ENCODE assay signal across 8 mouse cellular contexts in the genomic region with DNA sequence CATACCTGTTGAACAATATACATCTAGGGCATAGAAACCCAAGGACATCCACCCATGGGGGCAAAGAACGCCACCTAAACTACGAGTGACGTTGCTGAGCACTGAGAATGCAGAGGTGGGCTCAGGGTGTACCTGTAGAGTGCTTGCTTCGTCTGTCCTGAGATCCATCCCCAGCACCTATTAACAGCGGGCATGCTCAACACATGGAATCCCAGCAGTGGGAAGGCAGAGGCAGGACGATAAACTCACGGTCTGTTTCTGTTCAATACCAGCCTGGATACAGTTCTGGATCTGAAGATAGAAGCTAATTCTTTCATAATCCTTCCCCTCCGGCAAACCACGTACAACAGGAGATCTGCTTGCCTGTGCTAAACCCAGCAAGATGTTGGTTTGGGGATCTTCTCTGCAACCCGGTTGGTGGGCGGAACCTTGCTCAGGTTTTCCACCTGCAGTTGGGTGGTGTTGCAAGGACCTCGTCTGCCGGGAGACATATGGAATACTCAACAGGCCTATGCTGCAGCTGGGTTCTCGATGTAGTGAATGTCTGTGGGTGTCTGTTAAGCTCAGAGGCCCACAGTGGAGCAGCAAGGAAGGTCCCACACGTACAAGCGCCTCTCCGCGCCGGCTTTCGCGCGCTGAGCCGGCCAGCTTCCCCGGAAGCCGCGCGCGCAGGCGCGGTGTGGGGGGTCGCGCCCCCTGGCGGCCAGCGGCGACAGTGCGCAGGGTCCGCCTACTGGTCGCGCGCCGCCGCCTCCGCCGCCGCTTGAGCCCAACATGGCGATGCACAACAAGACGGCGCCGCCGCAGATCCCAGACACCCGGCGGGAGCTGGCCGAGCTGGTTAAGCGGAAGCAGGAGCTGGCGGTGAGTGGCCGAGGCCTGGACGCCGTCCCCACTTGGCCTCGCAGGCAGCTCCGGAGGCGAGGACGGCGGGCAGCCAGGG. TPM values are rescaled to one million over a fixed set of nuclear protein-coding genes. Genes with fewer than 3 reads are reported as not detected.
DNase-seq lines count a peak whose midpoint lies in the region; ATAC-seq and TF ChIP-seq lines count a peak whose summit lies in the region.

A gene (plus strand): TSS at position 732 of the 943 bp plus-strand sequence.

- H3K36me3 ChIP-seq in heart, embryonic 12.5 days, result peaks cover 34% of the 10 kb centered on the region
- peaks cover 14% of the 10 kb centered on the region; the same call in 1 of the 2 replicates for H3K36me3 ChIP-seq in kidney, postnatal 0 days (ENCODE audit: insufficient read depth, low read length)
- H3K36me3 ChIP-seq in liver, adult 2 months (ENCODE audit: control insufficient read depth, insufficient read depth, low read length), result no peaks in the 10 kb centered on the region

- peak within 1 kb of the TSS; percentile 95 for H3K4me3 ChIP-seq in brown adipose tissue, adult 24 weeks (ENCODE audit: insufficient read depth, low read depth, low read length)
- peak within 1 kb of the TSS; percentile 89 for H3K4me3 ChIP-seq in heart, embryonic 12.5 days
- H3K4me3 ChIP-seq in kidney, postnatal 0 days (replicated peaks; ENCODE audit: low read depth, low read length), result peak within 1 kb of the TSS; percentile 85
- peak within 1 kb of the TSS; percentile 100 for H3K4me3 ChIP-seq in liver, adult 2 months (ENCODE audit: insufficient read depth, low read depth, low read length)

- no peaks in the 10 kb centered on the region for H3K9me3 ChIP-seq in heart, embryonic 12.5 days (replicated peaks)
- no peaks in the 10 kb centered on the region for H3K9me3 ChIP-seq in kidney, postnatal 0 days (replicated peaks; ENCODE audit: low read length)

- peak within 1 kb of the TSS; percentile 87 for H3K27ac ChIP-seq in brown adipose tissue, adult 24 weeks (replicated peaks; ENCODE audit: low read depth, low read length)
- H3K27ac ChIP-seq in heart, embryonic 12.5 days (ENCODE audit: poor library complexity, severe bottlenecking), result peak within 1 kb of the TSS; percentile 98
- peak within 1 kb of the TSS; percentile 97 for H3K27ac ChIP-seq in kidney, postnatal 0 days
- peak within 1 kb of the TSS; percentile 96 for H3K27ac ChIP-seq in liver, adult 2 months (replicated peaks; ENCODE audit: insufficient read depth, low read depth, low read length)

- DNase-seq in CD4-positive, CD25-positive, alpha-beta regulatory T cell, adult 2 months (ENCODE audit: low read depth, low spot score), result peak; percentile 95
- DNase-seq in kidney, postnatal 0 days (ENCODE audit: low spot score), result peak; percentile 90
- peak; percentile 48 for DNase-seq in liver, adult 2 months (ENCODE audit: extremely low read depth, low read depth, low spot score)
- peak; percentile 87 for DNase-seq in spleen, postnatal 36 days (ENCODE audit: low spot score in 2 of 2)

- 1% methylated on average over 63 of the region's 63 CpGs for WGBS in heart, embryonic 12.5 days
- WGBS in kidney, postnatal 0 days, result 1% methylated on average over 56 of the region's 63 CpGs
- WGBS in liver, adult 2 months, result 2% methylated on average over 63 of the region's 63 CpGs

- no peaks in the 10 kb centered on the region for H3K4me1 ChIP-seq in brown adipose tissue, adult 24 weeks (ENCODE audit: control insufficient read depth, insufficient read depth, insufficient read length, low read length)
- peaks cover 14% of the 10 kb centered on the region for H3K4me1 ChIP-seq in heart, embryonic 12.5 days (replicated peaks)
- peaks cover 5% of the 10 kb centered on the region; the same call in 1 of the 2 replicates for H3K4me1 ChIP-seq in kidney, postnatal 0 days (replicated peaks; ENCODE audit: insufficient read depth, low read length)
- H3K4me1 ChIP-seq in liver, adult 2 months (ENCODE audit: control insufficient read depth, insufficient read depth, low read length), result peaks cover 6% of the 10 kb centered on the region

- peak within 1 kb of the TSS; percentile 89 for H3K4me2 ChIP-seq in heart, embryonic 12.5 days
- H3K4me2 ChIP-seq in kidney, postnatal 0 days (ENCODE audit: low read length), result peak within 1 kb of the TSS; percentile 66

- H3K27me3 ChIP-seq in heart, embryonic 12.5 days (replicated peaks), result no peaks in the 10 kb centered on the region
- no peaks in the 10 kb centered on the region for H3K27me3 ChIP-seq in kidney, postnatal 0 days (ENCODE audit: insufficient read depth, low read length)
- no peaks in the 10 kb centered on the region for H3K27me3 ChIP-seq in liver, adult 2 months (ENCODE audit: control insufficient read depth, insufficient read depth, low read length)

- peak; percentile 83 for ATAC-seq in erythroid progenitor cell, adult 5-6 weeks (replicated peaks; ENCODE audit: low FRiP score, poor library complexity, severe bottlenecking)
- ATAC-seq in heart, embryonic 12.5 days (ENCODE audit: insufficient number of reproducible peaks, low FRiP score), result peak; percentile 90
- ATAC-seq in kidney, postnatal 0 days (replicated peaks; ENCODE audit: low FRiP score, low read depth), result peak; percentile 92
- ATAC-seq in monocyte, adult 5-6 weeks (replicated peaks; ENCODE audit: insufficient number of reproducible peaks, low FRiP score, low TSS enrichment, poor library complexity, severe bottlenecking), result peak; percentile 56

- TF ChIP-seq CTCF in kidney, postnatal 0 days (IDR thresholded peaks at IDR 0.05; ENCODE audit: low read depth), result peak; percentile 73
- peak; percentile 85 for TF ChIP-seq CTCF in liver, adult 2 months (IDR thresholded peaks at IDR 0.05; ENCODE audit: low read depth, low read length)

- peak within 1 kb of the TSS; percentile 90 for H3K9ac ChIP-seq in heart, embryonic 12.5 days
- peak within 1 kb of the TSS; percentile 88 for H3K9ac ChIP-seq in kidney, postnatal 0 days (ENCODE audit: low read depth, low read length)
- H3K9ac ChIP-seq in liver, adult 2 months (ENCODE audit: low read depth, low read length), result peak within 1 kb of the TSS; percentile 99

- H3K79me2 ChIP-seq in liver, adult 2 months (ENCODE audit: control insufficient read depth, insufficient read depth, low read length), result peaks cover 8% of the 10 kb centered on the region; the same call in 1 of the 2 replicates

- TF ChIP-seq POLR2A in liver, adult 2 months (IDR thresholded peaks at IDR 0.05; ENCODE audit: extremely low read depth, insufficient read depth, low read length), result peak; percentile 11; the same call in 1 of the 2 replicates

RNA-seq across cellular contexts. Expression of the gene that starts here (rescaled TPM):
- 15.2 and 16.5 TPM in 2 replicates for polyA plus RNA-seq in brown adipose tissue, adult 24 weeks (2012; ENCODE audit: insufficient read depth, insufficient read length, missing spikeins)
- total RNA-seq in erythroid progenitor cell, adult 5-6 weeks (2015; ENCODE audit: low replicate concordance), result 27.0 and 66.7 TPM in 2 replicates
- 25.7 and 37.1 TPM in 2 replicates for total RNA-seq in erythroid progenitor cell, adult 5-6 weeks (2017; ENCODE audit: low replicate concordance)
- 48.7 and 53.3 TPM in 2 replicates for polyA plus RNA-seq in heart, embryonic 12.5 days (2016; fragmentation: Nextera tagmentation; extraction: Ambion mirVana)
- 49.5 and 50.8 TPM in 2 replicates for polyA plus RNA-seq in kidney, postnatal 0 days (2015; fragmentation: Nextera tagmentation; extraction: Ambion mirVana)
- 4.7 and 4.9 TPM in 2 replicates for total RNA-seq in liver, adult 2 months (2014; rRNA removed)
- 5.2 and 5.9 TPM in 2 replicates for polyA plus RNA-seq in liver, adult 2 months (2012; rRNA removed)
- total RNA-seq in monocyte, adult 5-6 weeks (2017), result 17.3 to 37.0 TPM (median 34.6 TPM) in 3 replicates

Comparison
In these comparisons a context has a peak if more than half of its experiments do, and no peak if none do; other contexts are left out.
1. Peak in every context shown above with its lines: DNase-seq, ATAC-seq, H3K4me3 ChIP-seq and H3K27ac ChIP-seq.